Mouse (Mus musculus): ENCODE results near the gene Prickle2. TPM values are rescaled to one million over a fixed set of nuclear protein-coding genes. Genes with fewer than 3 reads are reported as not detected.

Gene Prickle2
- 8.1 and 8.3 TPM in 2 replicates for polyA plus RNA-seq (2015; fragmentation: Nextera tagmentation; extraction: Ambion mirVana)

- Histone ChIP-seq H3K4me1 (replicated peaks; ENCODE audit: control insufficient read depth, insufficient read depth, low read length) (no peaks in the 10 kb centered on the region; the same call in 1 of the 2 replicates), H3K36me3 (ENCODE audit: control insufficient read depth, insufficient read depth, low read length) (no peaks in the 10 kb centered on the region), H3K27ac (ENCODE audit: low read length) (0 out of 2 replicates have a peak within 1 kb of the TSS, but pooled peaks have one; percentile 29), H3K9ac (ENCODE audit: low read length) (peak within 1 kb of the TSS; percentile 78), H3K4me2 (ENCODE audit: low read depth, low read length) (peak within 1 kb of the TSS; percentile 96), H3K9me3 (ENCODE audit: control insufficient read depth, low read length) (no peaks in the 10 kb centered on the region), H3K27me3 (ENCODE audit: control insufficient read depth, insufficient read depth, low read depth, low read length) (no peaks in the 10 kb centered on the region), H3K4me3 (ENCODE audit: low read length) (peak within 1 kb of the TSS; percentile 73)
- 0% methylated on average over 24 of the region's 24 CpGs for WGBS
- ATAC-seq (ENCODE audit: low read depth) = peak; percentile 99
These were observed at the start of gene Prickle2 for GRCm38 (mm10) chr6:92706145-92706466. TSS of gene Prickle2 (minus strand) at chr6:92706155.

DNA sequence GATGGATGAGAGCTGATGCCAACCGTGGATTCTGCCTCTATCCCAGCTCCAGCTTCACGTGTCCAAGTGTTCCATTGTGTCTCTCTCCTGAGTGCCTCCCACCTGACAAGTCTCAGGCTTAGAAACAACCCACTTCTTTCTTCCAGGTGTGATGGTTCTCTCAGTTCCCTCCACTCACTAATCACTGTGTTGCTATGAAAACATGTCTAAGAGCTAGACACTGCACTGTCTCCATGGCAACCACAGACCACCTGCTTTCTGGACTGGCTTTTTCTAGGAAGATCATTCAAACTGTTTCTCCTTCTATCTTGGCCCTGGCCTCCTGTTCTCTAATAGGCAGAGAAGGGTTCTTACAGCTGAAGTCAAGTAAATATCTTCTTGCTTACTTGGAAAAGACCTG is 46.8 kb upstream of the Prickle2 start:
- Histone ChIP-seq H3K9me3 (ENCODE audit: control insufficient read depth, low read length) (no peaks in the 10 kb centered on the region), H3K27ac (ENCODE audit: low read length) (no peak overlapping the region), H3K4me3 (ENCODE audit: low read length) (no peak overlapping the region), H3K9ac (ENCODE audit: low read length) (no peak overlapping the region), H3K36me3 (ENCODE audit: control insufficient read depth, insufficient read depth, low read length) (no peaks in the 10 kb centered on the region), H3K4me1 (replicated peaks; ENCODE audit: control insufficient read depth, insufficient read depth, low read length) (no peaks in the 10 kb centered on the region), H3K27me3 (ENCODE audit: control insufficient read depth, insufficient read depth, low read depth, low read length) (no peaks in the 10 kb centered on the region), H3K4me2 (ENCODE audit: low read depth, low read length) (no peak overlapping the region)
- no peak for ATAC-seq (ENCODE audit: low read depth)
- WGBS = 53% methylated on average over 2 of the region's 2 CpGs

DNA sequence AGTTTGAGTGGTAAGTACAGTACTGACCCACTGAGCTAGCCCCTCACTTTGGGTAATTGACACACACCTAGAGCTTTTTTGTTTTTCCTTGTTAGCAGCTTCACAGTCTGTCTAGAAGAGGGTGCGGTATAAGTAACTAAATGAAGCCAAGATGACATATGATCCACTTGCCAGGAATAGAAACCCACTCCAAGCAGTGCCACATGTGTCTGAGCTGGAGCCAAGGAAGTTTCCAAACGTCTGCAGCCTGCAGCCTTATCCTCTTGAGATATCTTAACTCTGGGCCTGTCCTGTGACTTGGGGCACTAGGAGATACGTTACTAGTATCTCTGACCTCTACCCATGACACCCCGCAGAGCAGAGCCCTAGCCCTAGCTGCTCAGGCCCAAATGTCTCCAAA is 43.5 kb upstream of the Prickle2 start:
- no peak for ATAC-seq (ENCODE audit: low read depth)
- no peak overlapping the region for H3K4me2 ChIP-seq (ENCODE audit: low read depth, low read length)
- H3K36me3 ChIP-seq (ENCODE audit: control insufficient read depth, insufficient read depth, low read length) = no peaks in the 10 kb centered on the region
- 51% methylated on average over 4 of the region's 4 CpGs for WGBS
- no peaks in the 10 kb centered on the region for H3K4me1 ChIP-seq (replicated peaks; ENCODE audit: control insufficient read depth, insufficient read depth, low read length)
- H3K9me3 ChIP-seq (ENCODE audit: control insufficient read depth, low read length) = no peaks in the 10 kb centered on the region
- no peaks in the 10 kb centered on the region for H3K27me3 ChIP-seq (ENCODE audit: control insufficient read depth, insufficient read depth, low read depth, low read length)
- H3K27ac ChIP-seq (ENCODE audit: low read length) = no peak overlapping the region
- no peak overlapping the region for H3K4me3 ChIP-seq (ENCODE audit: low read length)
- no peak overlapping the region for H3K9ac ChIP-seq (ENCODE audit: low read length)

- H3K9me3 ChIP-seq (ENCODE audit: control insufficient read depth, low read length) = no peaks in the 10 kb centered on the region
- no peak overlapping the region for H3K27ac ChIP-seq (ENCODE audit: low read length)
- no peaks in the 10 kb centered on the region for H3K36me3 ChIP-seq (ENCODE audit: control insufficient read depth, insufficient read depth, low read length)
- 8% methylated on average over 11 of the region's 11 CpGs for WGBS
- ATAC-seq (ENCODE audit: low read depth) = peak; percentile 36; the same call in 1 of the 2 replicates
- no peak overlapping the region for H3K4me3 ChIP-seq (ENCODE audit: low read length)
- no peak overlapping the region for H3K9ac ChIP-seq (ENCODE audit: low read length)
- no peaks in the 10 kb centered on the region for H3K27me3 ChIP-seq (ENCODE audit: control insufficient read depth, insufficient read depth, low read depth, low read length)
- peak overlapping the region; percentile 28; the same call in 1 of the 2 replicates for H3K4me2 ChIP-seq (ENCODE audit: low read depth, low read length)
- no peaks in the 10 kb centered on the region for H3K4me1 ChIP-seq (replicated peaks; ENCODE audit: control insufficient read depth, insufficient read depth, low read length)
These were observed 37.6 kb upstream of the Prickle2 start for GRCm38 (mm10) chr6:92743605-92744004.

DNA sequence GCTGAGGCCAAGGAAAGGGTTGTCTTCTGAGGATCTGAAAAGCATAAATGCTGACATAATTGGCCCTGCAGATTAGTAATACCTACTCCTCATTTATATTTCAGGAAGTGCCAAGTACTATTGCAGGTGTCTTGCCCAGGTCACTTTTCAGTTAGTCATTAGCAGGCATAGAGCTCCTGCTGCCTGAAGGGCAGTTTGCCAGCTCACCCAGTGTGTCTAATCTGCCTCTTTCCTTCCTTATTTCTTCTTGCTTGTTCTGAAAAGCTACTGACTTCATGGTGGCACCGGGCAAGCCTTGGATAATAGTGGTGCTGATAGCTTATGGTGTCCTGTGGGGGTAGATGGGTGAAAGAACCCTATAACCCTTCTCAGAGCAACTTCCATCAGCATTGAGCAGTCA is 31.2 kb upstream of the Prickle2 start:
- Histone ChIP-seq H3K27ac (ENCODE audit: low read length) (no peak overlapping the region), H3K9me3 (ENCODE audit: control insufficient read depth, low read length) (no peaks in the 10 kb centered on the region), H3K27me3 (ENCODE audit: control insufficient read depth, insufficient read depth, low read depth, low read length) (no peaks in the 10 kb centered on the region), H3K9ac (ENCODE audit: low read length) (no peak overlapping the region), H3K4me3 (ENCODE audit: low read length) (no peak overlapping the region), H3K4me2 (ENCODE audit: low read depth, low read length) (no peak overlapping the region), H3K4me1 (replicated peaks; ENCODE audit: control insufficient read depth, insufficient read depth, low read length) (no peaks in the 10 kb centered on the region), H3K36me3 (ENCODE audit: control insufficient read depth, insufficient read depth, low read length) (no peaks in the 10 kb centered on the region)
- 92% methylated on average over 1 of the region's 1 CpGs for WGBS
- no peak for ATAC-seq (ENCODE audit: low read depth)

DNA sequence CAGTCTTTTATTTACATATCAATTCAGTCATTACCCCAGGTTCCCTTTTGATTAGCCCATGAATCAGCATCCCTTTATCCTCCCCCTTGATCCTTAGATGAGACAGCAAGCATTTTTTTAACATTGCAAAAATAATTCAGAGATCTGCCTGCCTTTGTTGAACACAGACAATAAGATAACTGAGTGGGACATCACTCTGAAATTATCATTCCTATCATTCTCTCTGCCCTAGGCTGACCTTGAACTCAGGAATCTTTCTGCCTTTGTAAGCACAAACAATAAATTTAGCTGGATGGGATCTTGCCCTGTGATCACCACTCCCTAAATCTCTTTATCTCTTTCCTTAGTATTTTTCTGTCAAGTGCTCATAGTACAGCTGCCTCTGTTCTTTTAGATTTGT is 27.7 kb upstream of the Prickle2 start:
- Histone ChIP-seq H3K9me3 (ENCODE audit: control insufficient read depth, low read length) (no peaks in the 10 kb centered on the region), H3K9ac (ENCODE audit: low read length) (no peak overlapping the region), H3K4me3 (ENCODE audit: low read length) (no peak overlapping the region), H3K27me3 (ENCODE audit: control insufficient read depth, insufficient read depth, low read depth, low read length) (no peaks in the 10 kb centered on the region), H3K4me1 (replicated peaks; ENCODE audit: control insufficient read depth, insufficient read depth, low read length) (peaks cover under 1% of the 10 kb centered on the region), H3K4me2 (ENCODE audit: low read depth, low read length) (no peak overlapping the region), H3K36me3 (ENCODE audit: control insufficient read depth, insufficient read depth, low read length) (no peaks in the 10 kb centered on the region), H3K27ac (ENCODE audit: low read length) (no peak overlapping the region)
- no peak for ATAC-seq (ENCODE audit: low read depth)

DNA sequence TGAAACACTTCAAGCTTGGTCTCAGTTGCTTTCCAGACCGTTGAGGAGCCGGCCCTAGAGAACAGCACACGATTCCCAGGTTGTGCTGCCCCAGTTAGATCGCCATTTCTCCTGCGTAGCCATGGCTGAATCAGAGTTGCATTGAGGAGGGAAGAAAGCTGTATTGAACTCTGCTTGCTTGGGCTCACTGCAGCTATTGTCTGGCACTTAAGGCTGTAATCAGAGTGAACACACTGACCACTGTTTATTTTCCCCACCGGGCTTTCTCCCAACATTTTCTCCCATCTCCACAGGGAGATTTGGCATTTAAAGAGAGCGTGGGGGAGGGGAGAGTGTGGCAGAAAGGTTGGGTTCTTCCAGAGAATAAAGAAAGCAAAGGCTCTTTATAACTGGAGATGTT is 22.6 kb upstream of the Prickle2 start:
- Histone ChIP-seq H3K9ac (ENCODE audit: low read length) (peak overlapping the region; percentile 44; the same call in 1 of the 2 replicates), H3K27me3 (ENCODE audit: control insufficient read depth, insufficient read depth, low read depth, low read length) (no peaks in the 10 kb centered on the region), H3K36me3 (ENCODE audit: control insufficient read depth, insufficient read depth, low read length) (no peaks in the 10 kb centered on the region), H3K4me3 (ENCODE audit: low read length) (no peak overlapping the region), H3K27ac (ENCODE audit: low read length) (no peak overlapping the region), H3K4me1 (replicated peaks; ENCODE audit: control insufficient read depth, insufficient read depth, low read length) (peaks cover 5% of the 10 kb centered on the region), H3K4me2 (ENCODE audit: low read depth, low read length) (peak overlapping the region; percentile 28), H3K9me3 (ENCODE audit: control insufficient read depth, low read length) (no peaks in the 10 kb centered on the region)
- 39% methylated on average over 7 of the region's 7 CpGs for WGBS
- peak; percentile 17; the same call in 1 of the 2 replicates for ATAC-seq (ENCODE audit: low read depth)

- Histone ChIP-seq H3K27me3 (ENCODE audit: control insufficient read depth, insufficient read depth, low read depth, low read length) (no peaks in the 10 kb centered on the region), H3K9ac (ENCODE audit: low read length) (peak overlapping the region; percentile 44; the same call in 1 of the 2 replicates), H3K9me3 (ENCODE audit: control insufficient read depth, low read length) (no peaks in the 10 kb centered on the region), H3K4me1 (replicated peaks; ENCODE audit: control insufficient read depth, insufficient read depth, low read length) (peaks cover 5% of the 10 kb centered on the region), H3K4me2 (ENCODE audit: low read depth, low read length) (peak overlapping the region; percentile 28), H3K27ac (ENCODE audit: low read length) (no peak overlapping the region), H3K36me3 (ENCODE audit: control insufficient read depth, insufficient read depth, low read length) (no peaks in the 10 kb centered on the region), H3K4me3 (ENCODE audit: low read length) (no peak overlapping the region)
- 2% methylated on average over 10 of the region's 10 CpGs for WGBS
- ATAC-seq (ENCODE audit: low read depth) = peak; percentile 70; the same call in 1 of the 2 replicates
These were observed 22.1 kb upstream of the Prickle2 start for GRCm38 (mm10) chr6:92728084-92728483.

GRCm38 (mm10) chr6:92727351-92727986 is 21.5 kb upstream of the Prickle2 start:
- Histone ChIP-seq H3K9ac (ENCODE audit: low read length) (no peak overlapping the region), H3K27ac (ENCODE audit: low read length) (no peak overlapping the region), H3K36me3 (ENCODE audit: control insufficient read depth, insufficient read depth, low read length) (no peaks in the 10 kb centered on the region), H3K27me3 (ENCODE audit: control insufficient read depth, insufficient read depth, low read depth, low read length) (no peaks in the 10 kb centered on the region), H3K4me1 (replicated peaks; ENCODE audit: control insufficient read depth, insufficient read depth, low read length) (peaks cover 5% of the 10 kb centered on the region), H3K4me2 (ENCODE audit: low read depth, low read length) (no peak overlapping the region), H3K4me3 (ENCODE audit: low read length) (no peak overlapping the region), H3K9me3 (ENCODE audit: control insufficient read depth, low read length) (no peaks in the 10 kb centered on the region)
- no peak for ATAC-seq (ENCODE audit: low read depth)
- WGBS = 15% methylated on average over 7 of the region's 7 CpGs
